Mouse (Mus musculus) right cerebral cortex, postnatal 14 days (tissue): ENCODE results near the gene Pax5.
"Not testable (repeated sequence)": the region's sequence is repeated elsewhere in the genome, so short reads cannot be mapped to it uniquely, and the experiment has no call there.

Source experiments
- DNase-seq: peaks from one replicate; pipeline ENCODE4 v3.0.0; 2022

The Pax5 gene

DNA sequence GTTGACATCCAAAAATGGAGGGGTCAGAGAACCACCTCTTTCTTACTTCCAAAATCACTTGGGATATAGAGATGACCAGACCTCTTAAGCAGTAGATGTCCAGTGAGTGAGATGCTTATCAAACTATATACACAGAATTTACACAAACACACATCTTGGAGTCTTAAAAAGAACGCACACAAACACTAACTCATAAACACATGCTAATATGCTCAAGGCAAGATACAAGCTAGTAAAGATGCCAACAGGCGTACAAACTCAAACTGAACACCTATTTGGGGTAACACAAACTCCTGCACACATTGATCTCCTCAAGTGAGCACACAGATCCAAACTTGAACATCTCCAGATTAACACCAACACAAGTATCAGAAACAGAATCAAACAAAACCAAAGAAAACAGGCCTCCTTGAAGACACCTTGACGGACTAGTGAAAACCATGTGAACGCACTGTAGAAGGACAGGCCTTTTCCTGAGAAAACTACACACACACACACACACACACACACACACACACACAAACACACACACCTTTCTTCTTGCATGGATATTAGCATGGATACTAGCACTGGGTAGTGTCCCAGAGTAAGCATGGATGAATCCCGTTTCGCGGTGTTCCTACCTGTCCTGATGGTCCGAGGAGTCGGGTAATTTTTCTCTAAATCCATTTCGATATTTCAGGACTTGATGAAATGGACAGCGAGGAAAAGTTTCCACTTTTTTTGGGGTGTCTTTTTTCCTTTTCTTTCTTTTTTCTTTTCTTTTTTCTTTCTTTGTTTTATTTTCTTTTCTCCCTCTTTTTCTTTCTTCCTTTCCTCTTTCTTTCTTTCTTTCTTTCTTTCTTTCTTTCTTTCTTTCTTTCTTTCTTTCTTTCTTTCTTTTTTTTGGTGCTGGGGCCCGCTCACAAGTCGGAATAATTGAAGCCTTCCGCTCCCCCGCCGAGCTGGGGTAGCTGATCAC is at the start of gene Pax5:
TSS of gene Pax5 (minus strand) at position 748 of the 961 bp plus-strand sequence.
- no peak for DNase-seq

DNA sequence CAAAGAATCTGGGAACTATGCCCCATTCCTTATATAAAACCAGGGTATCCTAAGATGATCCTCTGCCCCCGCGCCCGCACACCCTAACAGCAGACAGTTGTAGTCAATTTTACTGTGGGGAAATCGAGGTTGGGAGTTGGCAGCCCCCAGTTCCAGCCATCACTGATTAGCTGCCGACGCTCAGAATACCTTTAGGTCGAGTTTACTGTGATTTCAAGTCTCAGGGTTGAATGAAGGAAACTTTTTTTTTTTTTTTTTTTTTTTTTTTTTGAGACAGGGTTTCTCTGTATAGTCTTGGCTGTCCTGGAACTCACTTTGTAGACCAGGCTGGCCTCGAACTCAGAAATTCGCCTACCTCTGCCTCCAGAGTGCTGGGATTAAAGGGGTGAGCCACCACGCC is 46.8 kb upstream of the Pax5 start:
- DNase-seq, result not testable (repeated sequence)

DNA sequence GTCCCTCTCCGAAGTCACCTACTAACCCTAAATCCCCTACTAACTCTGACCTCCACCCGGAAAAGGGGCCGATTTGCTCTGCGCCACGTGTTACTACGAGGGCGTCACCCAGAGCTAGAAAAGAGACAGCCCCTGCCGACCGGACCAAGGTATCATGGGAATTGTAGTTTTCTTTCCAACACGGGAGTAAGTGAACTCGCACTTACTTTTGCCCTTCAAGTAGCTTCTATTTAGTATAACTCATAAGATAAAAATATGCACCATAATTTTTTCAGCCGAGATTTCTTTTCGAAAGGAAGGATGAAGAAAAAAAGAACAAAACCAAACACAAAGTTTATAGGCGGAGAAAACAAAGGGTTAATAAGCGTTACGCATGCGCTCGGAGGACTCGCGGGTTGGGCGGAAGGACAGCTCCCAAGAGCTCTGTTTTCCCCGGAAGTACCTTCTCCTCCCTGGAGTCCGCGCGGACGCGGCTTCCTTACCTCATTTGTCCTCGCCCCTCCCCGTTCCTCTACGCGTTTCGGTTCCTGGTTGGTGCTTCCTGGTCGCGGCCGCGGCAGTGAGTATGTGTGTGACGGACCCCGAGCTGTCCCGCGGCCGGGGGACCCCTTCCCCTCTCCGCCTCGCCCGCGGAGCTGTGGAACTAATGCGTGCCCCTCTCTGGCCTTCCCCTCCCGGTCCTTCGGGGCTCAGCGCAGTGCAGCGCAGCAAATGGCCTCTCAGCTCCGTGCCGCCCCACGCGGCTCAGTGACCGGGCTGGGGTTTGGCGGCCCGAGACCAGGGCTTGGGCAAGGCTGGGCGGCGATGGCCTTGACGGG is 46.1 kb upstream of the Pax5 start:
- DNase-seq, result peak; percentile 89

DNA sequence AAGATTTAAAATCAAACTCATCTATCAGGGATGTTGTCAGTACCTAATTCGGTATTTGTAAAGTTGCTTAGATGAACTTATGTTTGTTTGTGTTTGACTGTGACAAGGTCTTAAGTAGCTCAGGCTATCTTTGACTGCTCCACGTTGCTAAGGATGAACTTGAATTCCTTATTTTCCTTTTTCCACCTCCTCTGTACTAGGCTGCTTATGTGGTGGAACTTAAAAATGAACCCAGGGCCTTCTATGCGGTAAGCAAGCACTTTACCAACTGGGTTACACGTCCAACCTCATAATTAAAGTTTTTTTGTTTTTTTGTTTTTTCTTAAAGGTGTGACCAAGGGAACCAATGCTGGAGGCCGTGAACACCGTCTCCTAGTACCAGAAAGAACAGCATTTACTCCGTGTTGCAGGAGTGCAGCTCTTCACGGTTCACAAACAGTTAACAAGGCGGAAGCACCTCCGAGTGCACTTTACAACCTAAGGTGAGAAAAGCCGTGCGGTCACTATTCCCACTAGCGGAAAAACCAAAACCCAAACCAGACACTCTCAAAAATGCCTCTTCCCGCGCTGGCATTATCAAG is 45.4 kb upstream of the Pax5 start, which contains the start of gene Zcchc7:
TSS of gene Zcchc7 (plus strand) at position 325 of the 581 bp plus-strand sequence.
- DNase-seq, result no peak

DNA sequence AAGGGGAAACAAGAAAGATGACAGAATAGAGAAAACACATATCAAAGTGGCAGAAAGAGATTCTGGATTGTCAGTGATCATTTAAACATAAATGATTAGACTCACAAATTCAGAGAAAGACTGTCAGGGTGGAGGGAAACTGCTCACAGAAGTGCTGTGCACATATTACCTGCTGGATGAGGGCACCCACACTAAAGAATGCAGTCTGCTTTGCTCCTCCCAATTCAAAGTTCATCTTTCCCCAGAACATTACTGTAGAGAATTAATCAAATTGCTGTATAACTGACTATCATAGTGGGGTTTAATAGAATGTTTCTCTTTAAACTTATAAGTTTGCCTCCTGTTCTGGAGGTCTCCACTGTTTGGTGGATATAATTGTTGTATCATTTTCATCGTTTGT is 30.2 kb upstream of the Pax5 start:
- no peak for DNase-seq

DNA sequence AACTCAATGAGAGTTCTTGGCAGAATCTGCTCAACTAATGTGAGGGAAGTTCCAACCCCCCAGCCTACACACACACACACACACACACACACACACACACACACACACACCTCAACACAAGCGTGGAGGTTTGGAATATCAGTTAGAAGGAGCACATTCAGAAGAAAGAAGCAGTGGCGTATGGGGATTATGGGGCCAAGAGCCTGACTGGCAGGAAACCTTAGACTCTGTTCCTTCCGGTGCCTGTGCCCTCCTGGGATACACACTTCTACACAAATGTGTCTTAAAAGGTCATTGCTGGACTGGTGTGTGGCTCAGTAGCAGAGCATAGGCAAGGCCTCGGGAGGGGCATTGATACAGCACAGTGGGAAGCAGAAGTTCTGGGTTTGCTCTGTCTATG is 10.9 kb upstream of the Pax5 start:
- no peak for DNase-seq

DNA sequence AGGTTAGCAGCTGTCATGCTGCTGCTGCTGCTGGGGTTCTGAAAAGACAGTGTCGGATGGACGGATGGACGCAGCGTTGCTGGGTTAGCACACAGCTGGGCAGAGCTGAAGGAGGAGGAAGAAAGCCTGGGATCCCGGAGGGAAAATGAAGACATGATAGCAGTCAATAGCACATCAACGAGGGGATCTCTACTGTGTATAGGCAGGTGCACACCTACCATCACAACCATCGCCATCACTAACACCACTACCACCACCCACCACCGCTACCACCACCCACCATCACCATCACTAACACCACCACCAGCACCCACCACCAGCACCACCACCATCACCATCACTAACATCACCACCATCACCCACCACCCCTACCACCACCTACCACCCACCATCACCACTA is 9.8 kb upstream of the Pax5 start:
- no peak for DNase-seq

DNA sequence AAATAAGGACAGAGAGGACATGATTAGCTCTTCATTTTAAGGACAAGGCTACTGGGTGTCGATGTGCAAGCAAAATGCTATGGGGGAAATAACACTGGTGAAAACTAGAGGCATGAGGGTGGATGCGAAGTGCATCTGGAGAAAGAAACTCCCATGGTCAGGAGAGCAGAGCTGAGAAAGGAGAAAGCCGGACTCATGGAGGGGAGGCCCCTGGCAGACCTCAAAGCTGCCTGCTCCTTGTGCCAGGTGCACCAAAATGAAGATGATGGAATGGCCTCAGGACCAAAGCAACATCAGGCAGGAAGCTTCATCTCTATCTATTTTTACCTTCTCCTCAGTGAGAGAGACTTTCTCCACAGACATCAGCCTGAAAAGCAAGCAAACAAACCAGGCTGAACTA is 7.4 kb upstream of the Pax5 start:
- DNase-seq, result no peak

DNA sequence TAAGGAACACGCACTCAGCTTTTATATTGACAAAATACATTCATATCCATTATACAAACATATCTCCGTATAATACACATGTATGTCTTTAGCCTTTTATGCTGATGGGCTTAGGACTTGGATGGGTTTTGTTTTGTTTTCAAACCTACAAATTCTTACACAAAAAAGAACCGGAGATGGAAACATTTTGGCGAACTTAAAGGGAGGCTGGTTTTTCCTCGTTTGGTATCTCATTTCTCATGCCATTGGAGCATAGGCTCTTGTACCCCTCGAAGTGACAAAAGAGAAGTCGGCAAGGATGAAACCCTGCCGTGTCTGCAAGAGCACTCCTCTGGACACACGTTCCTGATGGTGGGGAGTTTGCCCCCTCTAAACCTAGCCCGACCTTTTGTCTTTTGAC is 6.1 kb upstream of the Pax5 start:
- no peak for DNase-seq

DNA sequence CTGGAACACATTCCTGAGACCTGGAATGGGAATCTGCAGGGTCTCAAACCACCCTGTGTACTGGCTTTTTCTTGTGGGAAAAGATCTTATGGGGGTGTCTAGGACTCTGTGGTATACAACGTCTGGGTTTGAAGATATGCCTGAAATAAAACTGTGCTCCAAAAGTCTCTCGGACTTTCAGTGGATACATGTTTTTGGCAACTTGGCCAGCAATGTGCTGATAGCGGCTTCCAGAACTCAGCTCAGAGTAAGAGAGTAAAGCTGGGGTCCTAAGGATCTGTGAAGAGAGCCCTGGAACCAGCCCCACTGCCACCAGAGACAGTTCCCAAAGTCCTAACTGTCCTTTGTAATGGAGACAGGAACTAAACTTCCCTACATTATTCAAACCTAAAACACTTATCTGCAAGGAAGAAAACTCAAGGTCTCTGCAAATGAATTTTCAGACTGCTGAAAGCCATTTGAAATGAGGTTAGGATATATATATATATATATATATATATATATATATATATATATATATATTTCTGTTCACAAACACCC is 5.4 kb upstream of the Pax5 start:
- no peak for DNase-seq

DNA sequence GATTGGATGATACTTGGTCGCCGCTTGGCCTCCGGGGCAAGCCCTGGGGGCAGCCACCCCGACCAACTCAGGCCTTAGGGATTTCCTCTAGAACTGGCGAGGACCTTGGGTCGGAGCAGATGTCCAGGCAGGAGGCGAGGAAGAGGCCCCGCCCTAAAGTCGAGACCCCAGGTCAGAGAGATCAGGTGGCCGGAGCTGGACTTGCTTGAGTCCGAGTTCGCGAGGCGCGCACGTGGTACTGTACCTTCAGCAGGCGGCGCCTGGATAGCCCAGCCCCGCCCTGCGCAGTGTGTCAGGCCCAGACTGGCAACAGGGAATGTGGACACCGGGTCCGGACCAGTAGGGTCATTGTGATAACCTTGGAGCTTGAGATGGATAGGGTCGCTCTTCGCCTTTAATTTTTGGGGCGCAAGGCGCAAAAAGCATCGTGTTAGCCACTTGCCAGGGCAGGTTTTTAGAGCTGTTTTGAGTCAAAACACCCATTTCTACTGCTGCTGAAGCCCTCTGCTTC is 3.9 kb upstream of the Pax5 start:
- no peak for DNase-seq

DNA sequence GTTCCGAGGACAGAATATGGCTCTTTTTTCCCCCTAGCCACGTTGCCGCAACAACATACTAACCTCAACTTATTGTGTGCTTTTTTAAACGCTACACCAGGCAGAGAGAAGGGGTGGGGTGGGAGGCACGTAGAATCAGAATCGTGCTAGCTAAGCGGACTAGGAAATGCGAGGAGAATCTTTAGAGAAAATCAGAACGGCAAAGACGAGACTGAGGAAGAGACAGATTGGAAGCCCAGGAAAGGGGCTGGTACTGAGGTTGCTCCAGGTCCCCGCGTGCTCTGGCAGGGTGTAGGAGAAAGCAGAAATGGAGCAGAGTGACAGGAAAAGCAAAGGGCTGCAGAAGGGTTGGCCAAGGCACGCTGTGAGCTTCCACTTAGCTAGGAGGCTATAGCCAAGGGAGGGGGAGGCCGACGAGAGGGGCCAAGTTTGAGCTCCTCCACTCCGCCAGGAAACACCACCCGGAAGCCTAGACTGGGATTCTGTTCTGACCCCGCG is 3.3 kb upstream of the Pax5 start:
- no peak for DNase-seq

DNA sequence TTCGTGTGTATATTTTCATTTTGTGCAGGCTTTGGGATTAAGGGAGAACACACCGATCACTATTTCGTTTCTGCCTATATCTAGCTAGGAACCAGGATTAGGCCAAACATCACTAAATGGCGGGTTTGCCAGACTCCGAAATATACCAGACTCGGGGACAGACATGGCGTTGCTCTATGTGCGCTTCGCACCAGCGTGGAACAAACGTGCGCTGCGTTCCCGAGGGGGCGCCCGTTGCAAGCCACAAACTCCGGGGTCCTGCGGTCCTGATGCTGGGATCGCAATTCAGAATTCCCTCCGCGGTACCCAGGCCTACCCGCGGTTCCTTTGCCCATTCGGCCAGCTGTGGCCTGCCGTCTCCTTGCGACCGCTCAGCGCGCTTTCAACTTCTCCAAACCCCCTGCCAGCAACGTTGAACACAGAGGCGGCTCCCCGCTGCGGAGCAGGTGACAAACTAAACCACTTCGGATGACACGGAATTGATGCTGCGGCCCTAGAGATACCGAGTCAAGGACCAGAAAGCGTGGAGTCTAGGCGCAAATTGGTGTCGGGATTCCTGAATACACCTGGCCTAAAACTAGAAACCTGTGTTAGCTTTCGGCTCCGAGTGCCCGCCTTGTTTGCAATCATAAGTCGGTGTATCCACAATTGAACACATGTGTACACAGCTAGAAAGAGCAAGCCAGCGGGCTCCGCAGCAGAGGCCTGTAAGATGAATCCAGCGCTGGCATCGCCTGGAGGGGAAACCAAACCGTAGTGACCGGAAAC is 2.7 kb upstream of the Pax5 start:
- DNase-seq, result no peak

DNA sequence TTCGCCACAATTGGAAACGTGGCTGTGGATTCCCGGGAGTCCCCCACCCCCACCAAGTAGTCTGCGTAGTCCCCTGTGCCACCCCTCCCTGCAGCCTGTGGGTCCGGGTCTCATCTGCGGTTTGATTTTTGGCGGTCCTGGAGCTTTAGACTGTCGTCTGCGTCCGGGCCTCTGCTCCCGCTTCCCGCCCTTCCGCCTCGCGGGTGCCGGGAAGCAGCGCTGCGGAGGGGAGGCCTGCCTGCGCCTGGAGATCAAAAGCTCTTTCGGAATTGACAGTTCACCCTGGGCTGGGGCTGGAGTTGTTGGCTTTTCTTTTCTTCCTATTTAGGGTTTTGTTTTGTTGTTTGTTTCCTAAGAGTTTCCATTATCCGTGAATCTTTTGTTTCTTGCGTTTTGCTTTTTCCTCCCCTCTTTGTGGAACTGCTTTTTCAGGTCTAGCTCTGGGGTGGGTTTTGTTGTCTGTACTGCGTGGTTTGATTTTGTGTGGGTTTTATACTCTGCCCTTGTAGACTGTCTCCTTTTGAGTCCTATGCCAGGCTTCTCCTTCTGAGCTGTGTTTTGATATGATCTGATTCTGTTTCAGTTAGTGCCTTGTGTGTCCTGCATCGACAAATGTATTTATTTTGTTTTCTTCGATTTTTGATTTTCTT is 1.9 kb upstream of the Pax5 start:
- DNase-seq, result no peak

DNA sequence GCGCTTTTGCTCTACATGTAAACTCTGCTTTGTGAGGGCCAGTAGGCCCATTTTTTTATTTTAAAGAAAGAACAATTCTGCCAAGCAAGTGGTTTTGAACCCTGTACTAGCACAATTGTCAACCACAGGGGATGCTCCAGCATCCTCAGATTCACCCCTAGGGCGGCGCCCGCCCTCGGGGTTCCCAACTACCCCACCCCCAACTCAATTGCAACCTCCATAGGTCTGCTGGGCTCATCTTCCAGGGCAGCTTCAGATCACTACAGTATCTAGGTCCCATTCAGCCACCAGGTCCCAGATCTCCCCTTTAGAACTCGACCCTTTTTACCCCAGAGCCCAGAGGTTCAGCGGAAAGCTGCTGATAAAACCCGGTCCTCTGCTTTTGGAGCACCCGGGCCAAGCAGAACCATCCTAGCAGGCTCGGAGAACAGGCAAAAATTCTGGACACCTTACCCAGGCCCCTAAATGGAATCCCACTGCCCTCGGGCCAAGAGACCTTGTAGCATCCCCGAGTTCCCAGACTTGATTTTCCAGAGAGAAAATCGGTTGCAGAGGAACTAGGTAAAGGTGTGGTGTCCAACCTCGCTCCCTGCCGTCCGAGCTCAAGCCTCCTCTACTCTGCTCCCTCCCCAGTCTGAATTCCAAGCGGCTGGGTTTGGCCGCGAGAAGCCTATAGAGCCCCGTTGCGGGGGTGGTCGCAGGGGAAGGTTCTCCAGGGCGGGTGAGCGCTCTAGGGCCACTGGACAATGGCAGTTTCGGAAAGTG is 1.0 kb upstream of the Pax5 start:
- no peak for DNase-seq

DNA sequence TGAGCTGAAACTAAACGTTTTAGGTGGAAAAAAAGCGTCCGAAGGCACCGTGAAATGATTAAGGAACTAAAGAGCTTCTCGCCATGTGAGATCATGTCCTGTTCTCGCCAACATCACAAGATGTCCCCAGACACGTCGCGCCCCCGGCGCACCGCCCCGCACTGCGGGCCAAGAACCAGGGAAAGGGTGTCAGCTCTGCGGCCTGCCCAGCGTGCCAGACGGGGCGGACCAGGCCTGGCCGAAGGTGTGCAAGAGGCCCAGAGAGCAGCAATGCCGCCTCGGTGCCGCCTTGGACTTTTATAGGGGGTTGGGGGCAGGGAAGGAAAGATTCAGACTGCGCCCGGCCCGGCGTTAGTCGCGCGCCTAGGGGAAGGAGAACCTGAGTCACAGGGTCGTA is 412 bp upstream of the Pax5 start:
- DNase-seq, result no peak

DNA sequence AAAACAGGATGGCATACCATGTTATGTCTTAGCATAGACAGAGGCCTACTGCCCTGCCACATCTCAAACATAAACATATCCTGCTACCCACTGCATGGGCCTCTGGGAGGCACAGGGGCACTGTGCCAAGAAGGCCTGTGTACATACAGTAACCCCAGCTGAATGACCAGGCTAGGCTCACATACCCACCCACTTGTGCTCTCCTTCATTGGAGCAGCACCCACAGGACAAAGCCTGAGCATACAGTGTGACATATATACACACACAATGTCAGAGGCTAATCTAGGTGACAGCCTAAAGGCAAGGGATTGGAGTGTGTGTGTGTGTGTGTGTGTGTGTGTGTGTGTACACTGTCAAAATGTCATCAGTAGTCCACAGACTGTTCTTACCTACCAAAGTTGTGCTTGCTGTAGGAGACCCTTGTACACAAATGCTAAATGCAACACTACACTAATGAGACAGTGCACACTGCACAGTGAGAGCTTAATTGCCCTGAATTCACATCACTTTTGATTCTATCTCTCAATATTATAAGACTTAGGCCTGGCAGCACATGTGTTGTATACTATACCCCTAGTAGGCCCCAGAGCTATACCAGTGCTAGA is 1.1 kb downstream of the Pax5 start:
- no peak for DNase-seq

DNA sequence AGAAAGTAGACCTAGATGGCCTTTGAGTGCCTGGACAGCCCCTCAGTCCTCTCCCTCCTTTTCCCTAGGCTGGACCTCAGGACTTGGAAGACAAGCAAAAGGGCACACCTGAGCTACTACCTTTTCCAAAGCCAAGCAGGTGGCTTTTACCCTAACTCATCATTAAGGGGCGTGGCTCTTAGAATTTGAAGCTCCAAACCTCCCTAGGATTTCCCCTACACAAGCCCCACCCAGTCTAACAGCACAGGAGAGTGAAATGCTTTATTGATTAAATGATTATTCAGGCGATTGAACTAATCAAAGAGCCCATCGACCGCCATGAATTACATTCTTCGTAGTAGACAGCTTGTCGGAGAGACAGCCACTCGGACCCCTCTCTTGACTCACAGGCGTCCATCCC is 2.0 kb downstream of the Pax5 start:
- DNase-seq, result no peak

DNA sequence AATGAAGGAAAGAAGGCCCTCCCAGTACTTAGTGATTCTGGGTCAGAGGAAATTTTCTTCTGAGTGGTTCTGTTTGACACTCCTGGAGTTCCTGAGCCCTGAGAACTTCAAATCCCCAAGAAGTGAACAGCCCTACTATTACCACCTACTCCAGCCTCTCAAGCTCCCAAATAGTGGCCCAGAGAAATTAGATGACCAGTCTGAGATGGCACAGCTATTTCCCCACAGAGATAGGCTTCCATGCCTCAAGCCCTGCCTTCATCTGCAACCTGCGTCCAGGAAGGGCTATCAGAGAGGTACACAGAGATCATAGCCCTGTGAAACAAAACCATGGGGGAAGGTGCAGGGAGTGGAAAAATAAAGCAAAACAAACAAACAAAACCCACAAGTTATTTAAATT is 3.4 kb downstream of the Pax5 start:
- DNase-seq, result no peak

DNA sequence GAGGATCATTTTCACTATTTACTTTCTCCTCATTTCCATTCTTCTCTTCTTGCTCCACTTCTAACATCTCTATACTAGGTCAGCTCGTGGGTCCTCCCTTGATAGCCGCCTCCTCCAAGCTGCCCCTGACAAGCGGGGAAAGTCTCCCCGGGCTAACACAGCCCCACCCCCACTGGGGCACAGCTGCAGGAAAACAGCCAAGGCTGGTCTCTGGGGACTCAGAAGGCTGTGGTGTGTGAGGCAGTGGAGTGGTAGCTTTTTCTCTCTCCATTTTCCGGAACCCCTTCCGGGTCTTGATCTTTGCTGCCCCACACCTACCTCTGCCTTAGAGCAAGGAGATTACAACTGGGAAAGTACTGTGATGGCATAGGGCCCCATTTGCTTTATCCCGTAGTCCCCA is 4.3 kb downstream of the Pax5 start:
- DNase-seq, result no peak
